Mouse (Mus musculus) ovary, postnatal 14 days (tissue): Measurements from ENCODE around the gene Kcna5.

Experiments
- DNase-seq: peaks from one replicate; pipeline ENCODE4 v3.0.0; 2022; ENCODE audit warnings: low spot score

Gene Kcna5

GRCm38 (mm10) chr6:126535208-126535910, at the start of gene Kcna5:
TSS of gene Kcna5 (minus strand) at chr6:126535412.
- DNase-seq: peak; percentile 16

GRCm38 (mm10) chr6:126583075-126583474, 47.9 kb upstream of the Kcna5 start:
- peak; percentile 15 for DNase-seq

GRCm38 (mm10) chr6:126581632-126582031, 46.4 kb upstream of the Kcna5 start:
- DNase-seq: no peak

DNA sequence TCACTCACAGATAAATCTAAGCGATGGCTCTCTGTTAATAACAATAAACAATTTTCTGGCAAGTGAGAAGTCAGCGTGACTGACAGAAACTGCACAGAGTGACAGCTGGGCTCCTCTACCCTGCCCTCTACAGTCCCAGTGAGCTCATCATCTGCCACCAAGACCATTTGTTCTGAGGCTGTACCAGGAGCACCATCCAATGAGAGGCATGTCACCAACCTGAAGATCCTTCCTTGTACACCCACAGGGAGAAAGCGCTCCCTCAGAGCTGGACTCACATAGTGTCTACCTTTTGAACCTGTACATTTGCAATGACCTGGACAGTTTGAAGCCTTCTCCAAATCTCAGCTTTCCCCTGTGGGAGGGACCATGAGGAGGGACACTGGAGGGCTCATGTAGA, 45.4 kb upstream of the Kcna5 start:
- no peak for DNase-seq

DNA sequence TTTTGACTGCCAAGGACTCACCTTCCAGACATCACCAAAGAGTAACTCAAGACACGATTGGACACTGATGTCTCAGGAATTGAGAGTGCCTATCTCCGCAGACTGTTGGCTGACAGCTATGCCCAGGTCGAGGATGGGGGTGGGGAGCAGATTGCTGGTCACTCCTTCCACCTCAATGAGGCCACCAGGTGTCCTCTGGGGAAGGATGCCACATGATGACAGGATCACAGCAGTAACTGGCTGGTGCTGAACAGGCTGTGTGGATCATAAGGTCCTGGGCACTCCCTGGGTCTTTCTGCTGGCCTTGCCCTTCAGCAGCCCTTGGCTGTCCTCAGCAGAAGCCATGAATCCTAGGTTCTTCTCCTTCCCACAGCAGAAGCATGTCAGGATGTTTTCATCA, 42.2 kb upstream of the Kcna5 start:
- DNase-seq: no peak

DNA sequence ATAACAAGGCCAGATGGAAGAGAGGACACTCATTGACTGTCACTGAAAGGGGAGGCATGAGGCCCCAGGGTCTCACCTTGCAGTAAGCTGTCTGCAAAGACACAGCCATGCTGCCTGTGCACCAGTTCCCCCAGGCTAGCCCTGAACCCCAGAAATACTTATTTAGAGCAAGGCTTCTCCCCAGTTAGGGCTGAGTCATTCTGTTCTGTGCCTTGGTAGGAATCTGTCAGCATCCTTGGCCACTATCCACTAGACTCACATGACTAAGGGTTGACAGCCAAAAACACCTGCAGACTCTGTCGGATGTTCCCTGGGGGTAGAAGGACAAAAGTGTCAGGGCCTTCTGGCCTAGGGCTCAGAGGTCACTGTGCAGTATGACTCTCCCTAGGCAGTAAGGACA, 41.4 kb upstream of the Kcna5 start:
- no peak for DNase-seq

GRCm38 (mm10) chr6:126574778-126575177, 39.6 kb upstream of the Kcna5 start:
- DNase-seq: no peak

DNA sequence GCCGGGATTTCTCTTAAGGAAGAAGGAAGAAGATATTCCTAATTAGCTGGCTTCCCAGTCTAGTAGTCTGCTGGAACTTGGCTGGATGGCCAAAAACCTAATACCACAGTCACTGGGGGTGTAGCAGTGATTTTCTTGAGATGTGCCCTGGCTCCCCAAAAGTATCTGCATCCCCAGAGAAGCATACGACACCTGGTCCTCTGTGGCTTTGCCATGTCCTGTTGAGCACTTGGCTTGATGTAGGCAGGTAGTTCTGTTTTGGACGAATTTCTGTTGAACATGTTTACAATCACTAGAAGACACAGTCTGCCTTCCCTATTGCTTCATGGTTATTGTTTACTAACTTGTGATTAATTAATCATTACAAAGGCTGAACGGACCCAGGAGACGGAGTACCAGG, 37.8 kb upstream of the Kcna5 start:
- DNase-seq: no peak

DNA sequence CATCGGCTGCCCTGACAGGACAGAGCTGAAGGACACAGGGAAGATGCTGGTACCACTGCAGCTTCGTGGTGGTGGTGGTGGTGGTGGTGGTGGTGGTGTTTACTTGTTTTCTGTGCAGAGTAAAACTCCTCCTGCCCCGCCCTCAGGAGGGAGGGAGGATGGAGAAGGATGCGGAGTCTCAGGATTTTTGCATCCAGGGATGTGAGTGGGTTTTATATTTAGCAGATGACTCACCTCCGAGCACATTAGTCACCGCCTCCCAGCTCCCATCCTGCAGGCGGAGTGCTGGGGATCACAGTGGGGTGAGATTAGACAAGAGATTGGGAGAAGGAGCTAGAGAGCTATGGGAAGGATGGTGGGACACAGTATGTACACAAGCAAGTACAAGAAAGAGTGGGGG, 34.6 kb upstream of the Kcna5 start:
- DNase-seq: no peak

GRCm38 (mm10) chr6:126568046-126568830, 33.0 kb upstream of the Kcna5 start:
- DNase-seq: no peak

GRCm38 (mm10) chr6:126567326-126567725, 32.1 kb upstream of the Kcna5 start:
- no peak for DNase-seq

DNA sequence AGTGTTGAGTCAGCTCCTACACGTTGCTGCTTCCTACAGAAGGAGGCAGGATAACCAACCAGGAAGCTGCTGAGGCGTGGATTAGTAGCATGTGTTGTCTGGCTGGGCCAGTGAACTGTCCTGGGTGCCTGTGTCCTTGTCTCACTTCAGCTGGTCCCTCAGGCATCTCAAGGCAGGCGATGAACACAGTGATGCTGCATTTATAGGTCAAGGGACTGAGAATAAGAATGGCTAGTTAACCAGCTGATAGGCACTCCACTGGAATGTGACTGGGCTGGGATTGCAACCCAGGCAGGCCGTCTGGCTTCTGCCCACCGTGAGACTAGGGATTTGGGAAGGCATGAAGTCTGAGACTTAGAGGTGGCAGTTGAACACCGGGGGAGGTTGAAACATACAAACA, 29.2 kb upstream of the Kcna5 start:
- DNase-seq: no peak

GRCm38 (mm10) chr6:126563898-126564297, 28.7 kb upstream of the Kcna5 start:
- DNase-seq: peak; percentile 73

- DNase-seq: no peak
Measured at GRCm38 (mm10) chr6:126561702-126562101, 26.5 kb upstream of the Kcna5 start.

DNA sequence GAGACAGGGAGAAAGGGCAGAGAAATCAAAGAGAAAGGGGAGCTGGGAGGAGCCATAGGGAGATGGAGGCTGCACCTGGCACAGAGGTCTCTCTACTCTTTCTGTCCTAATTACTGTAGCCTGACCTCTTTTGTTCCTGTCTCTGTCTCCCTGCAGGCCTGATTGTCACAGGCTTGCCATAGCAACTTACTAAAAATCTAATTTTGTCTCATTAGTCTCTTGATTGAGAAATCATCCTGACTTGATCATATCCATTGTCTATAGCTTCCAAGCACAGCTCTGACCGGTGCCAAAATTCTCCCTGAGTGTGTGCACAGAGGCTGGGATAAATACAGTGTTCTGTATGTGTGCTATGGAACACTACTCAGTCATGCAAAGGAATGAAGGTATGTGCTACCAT, 25.5 kb upstream of the Kcna5 start:
- no peak for DNase-seq

DNA sequence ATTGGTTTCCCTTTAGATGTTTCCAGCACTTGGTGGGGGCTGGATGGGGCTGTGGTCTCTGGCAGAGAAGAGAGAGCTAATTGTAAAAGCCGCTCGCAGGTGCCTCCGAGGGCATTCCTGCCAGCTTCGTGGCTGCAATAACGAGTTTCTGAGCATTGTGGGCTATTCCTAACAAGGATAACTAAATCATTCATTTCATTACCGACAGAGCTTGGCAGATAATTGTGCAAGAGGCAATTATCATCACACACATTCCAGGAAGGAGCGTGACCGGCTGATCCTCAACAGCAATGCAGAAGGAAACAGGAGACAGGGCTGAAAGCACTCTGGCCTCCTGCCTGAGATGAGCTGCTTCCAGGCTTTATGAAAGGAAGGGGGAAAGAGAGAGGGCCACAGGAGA, 24.8 kb upstream of the Kcna5 start:
- no peak for DNase-seq

- no peak for DNase-seq
Measured at GRCm38 (mm10) chr6:126558276-126558675, 23.1 kb upstream of the Kcna5 start.

GRCm38 (mm10) chr6:126553812-126554211, 18.6 kb upstream of the Kcna5 start:
- DNase-seq: peak; percentile 12

DNA sequence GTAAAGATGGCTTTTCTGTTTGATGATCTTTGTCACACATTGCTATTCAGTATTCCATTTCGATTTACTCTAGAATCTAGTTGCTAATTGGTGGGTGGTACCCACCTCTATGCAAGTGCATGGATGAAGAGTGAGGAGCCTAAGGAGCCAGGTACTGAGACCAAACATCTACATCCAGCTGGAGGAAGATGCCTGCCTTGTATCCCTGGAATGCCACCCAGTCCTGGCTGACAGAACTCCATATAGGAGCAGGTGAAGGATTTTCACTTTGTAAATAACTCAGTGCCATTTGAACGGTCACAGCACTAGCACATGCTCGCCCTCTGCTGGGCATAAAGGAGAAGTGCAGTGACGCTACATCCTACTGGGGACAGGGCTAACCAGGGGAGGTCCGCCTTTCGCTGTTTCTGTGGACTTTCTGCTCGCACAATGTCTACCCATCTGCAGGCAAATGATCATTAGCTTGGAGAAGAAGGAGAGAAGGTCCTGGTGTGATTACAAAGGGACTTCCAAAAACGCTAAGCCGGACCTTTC, 16.7 kb upstream of the Kcna5 start:
- DNase-seq: peak; percentile 33

- DNase-seq: no peak
Measured at GRCm38 (mm10) chr6:126544107-126545036, 9.2 kb upstream of the Kcna5 start.

DNA sequence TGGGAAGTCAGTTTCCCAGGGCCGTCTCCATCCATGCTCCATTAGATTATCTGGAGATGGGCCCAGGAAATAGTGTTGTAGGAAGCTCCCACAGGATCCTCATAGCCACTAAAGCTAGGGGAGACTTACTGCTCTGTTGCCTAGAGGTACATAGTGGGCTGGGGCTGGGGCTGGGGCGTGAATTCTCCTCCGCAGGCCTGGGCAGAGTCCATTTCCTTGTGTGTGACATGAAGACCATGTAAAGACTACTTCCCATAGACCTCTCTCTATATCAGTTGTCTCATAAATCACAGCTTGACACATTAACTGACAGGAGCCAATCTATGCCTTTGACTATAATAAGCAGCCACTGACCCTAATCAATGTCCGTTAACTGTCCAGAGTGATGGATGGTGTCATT, 7.5 kb upstream of the Kcna5 start:
- no peak for DNase-seq

DNA sequence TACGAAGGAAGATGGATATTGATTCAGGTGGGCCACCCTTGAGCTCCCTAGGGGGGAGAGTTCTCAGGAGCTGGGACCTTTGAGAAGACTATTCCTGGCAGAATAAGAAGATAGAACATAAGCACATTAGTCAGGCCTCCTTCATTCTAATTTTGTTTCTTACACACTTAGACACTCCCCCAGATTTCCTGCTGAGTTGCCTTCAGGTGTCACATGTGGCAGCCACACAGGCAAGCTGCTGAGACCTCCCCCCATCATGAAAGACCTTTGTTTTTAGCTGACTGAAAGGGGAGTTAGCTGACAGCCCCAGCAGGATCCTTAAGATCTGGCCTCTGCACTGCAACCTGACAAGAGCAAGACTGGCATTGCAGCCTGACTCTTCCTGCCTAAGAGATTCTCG, 2.3 kb upstream of the Kcna5 start:
- DNase-seq: no peak
